Mouse (Mus musculus) cerebellum, adult 2 months (tissue): Measurements from ENCODE around the gene Ccr7. TPM values are rescaled to one million over a fixed set of nuclear protein-coding genes. Genes with fewer than 3 reads are reported as not detected.

Experiments used
- DNase-seq, 2 experiments: peaks; one replicate each; pipeline ENCODE4 v3.0.0; 2021
- H3K27ac ChIP-seq: fragments of 200-500 bp; 2 replicates; pipeline ENCODE4 v1.5.1; 2012; ENCODE audit warnings: low read length, control low read depth, inconsistent platforms; ENCODE audit not compliant: insufficient read depth
- H3K27me3 ChIP-seq: fragments of 200-500 bp; 2 replicates; pipeline ENCODE4 v1.6.1; 2012; ENCODE audit warnings: inconsistent platforms, mild to moderate bottlenecking, low read length, moderate library complexity; ENCODE audit not compliant: control insufficient read depth, insufficient read depth
- H3K4me1 ChIP-seq: fragments of 200-500 bp; 2 replicates; pipeline ENCODE4 v1.6.1; 2011; ENCODE audit warnings: low read length; ENCODE audit not compliant: control insufficient read depth, insufficient read depth
- H3K4me3 ChIP-seq: fragments of 200-500 bp; replicated peaks from 2 replicates; pipeline ENCODE3; 2011; ENCODE audit warnings: mild to moderate bottlenecking, low read depth, low read length, control low read depth; ENCODE audit not compliant: insufficient read depth
- CTCF ChIP-seq: fragments of 200-500 bp; IDR thresholded peaks from 2 replicates; pipeline ENCODE4 v1.5.1; 2011; ENCODE audit warnings: low read depth, mild to moderate bottlenecking, control low read depth, low read length, moderate library complexity, borderline replicate concordance; ENCODE audit not compliant: insufficient read depth
- POLR2A ChIP-seq: fragments of 200-500 bp; IDR thresholded peaks from 2 replicates; pipeline ENCODE4 v1.6.1; 2011; ENCODE audit warnings: low read length, control low read depth, borderline replicate concordance; ENCODE audit not compliant: insufficient read depth
- WGBS: fragments of 180-500 bp; shearing (Covaris S2); methylation state at CpG from one replicate; pipeline ENCODE4 v1.1.7; 2018; 5-methylcytosine and 5-hydroxymethylcytosine counted together
- polyA plus RNA-seq: library from polyadenylated mRNA; depleted of rRNA; stranded (reverse); fragments of >200 nt; gene quantifications from 2 replicates; pipeline ENCODE4 v1.2.3, GENCODE M21; 2012

Gene Ccr7
- polyA plus RNA-seq, 1 experiment = 0.11 TPM

GRCm38 (mm10) chr11:99165031-99165752 lies 10.3 kb upstream of the Ccr7 start:
- DNase-seq = no peak
- Histone ChIP-seq H3K27ac (no peak overlapping the region), H3K4me1 (no peaks in the 10 kb centered on the region), H3K4me3 (no peak overlapping the region), H3K27me3 (no peaks in the 10 kb centered on the region)
- TF ChIP-seq POLR2A (no peak), CTCF (no peak)
- 78% methylated on average over 11 of the region's 11 CpGs for WGBS

GRCm38 (mm10) chr11:99162972-99163686 lies 8.3 kb upstream of the Ccr7 start:
- 62% methylated on average over 10 of the region's 10 CpGs for WGBS
- no peak overlapping the region for H3K27ac ChIP-seq
- no peak for TF ChIP-seq CTCF
- TF ChIP-seq POLR2A = no peak
- H3K27me3 ChIP-seq = no peaks in the 10 kb centered on the region
- no peak overlapping the region for H3K4me3 ChIP-seq
- no peaks in the 10 kb centered on the region for H3K4me1 ChIP-seq
- DNase-seq = no peak

- H3K4me1 ChIP-seq = no peaks in the 10 kb centered on the region
- no peak for DNase-seq
- H3K27me3 ChIP-seq = no peaks in the 10 kb centered on the region
- H3K27ac ChIP-seq = no peak overlapping the region
- no peak overlapping the region for H3K4me3 ChIP-seq
- 53% methylated on average over 5 of the region's 5 CpGs for WGBS
- TF ChIP-seq POLR2A (no peak), CTCF (no peak)
Observed at GRCm38 (mm10) chr11:99161648-99162047, 6.8 kb upstream of the Ccr7 start.

- no peak overlapping the region for H3K4me3 ChIP-seq
- DNase-seq = no peak
- 77% methylated on average over 6 of the region's 6 CpGs for WGBS
- H3K4me1 ChIP-seq = no peaks in the 10 kb centered on the region
- no peaks in the 10 kb centered on the region for H3K27me3 ChIP-seq
- no peak overlapping the region for H3K27ac ChIP-seq
- TF ChIP-seq POLR2A = no peak
- no peak for TF ChIP-seq CTCF
Observed at GRCm38 (mm10) chr11:99160228-99160627, 5.4 kb upstream of the Ccr7 start.

GRCm38 (mm10) chr11:99155817-99156216 lies 940 bp upstream of the Ccr7 start:
- H3K4me3 ChIP-seq = no peak overlapping the region
- no peaks in the 10 kb centered on the region; the same call in 1 of the 2 replicates for H3K27me3 ChIP-seq
- no peak for DNase-seq
- H3K4me1 ChIP-seq = no peaks in the 10 kb centered on the region
- H3K27ac ChIP-seq = no peak overlapping the region
- 84% methylated on average over 9 of the region's 9 CpGs for WGBS
- TF ChIP-seq CTCF (no peak), POLR2A (no peak)

GRCm38 (mm10) chr11:99153767-99154753 lies 817 bp downstream of the Ccr7 start:
- Histone ChIP-seq H3K4me1 (no peaks in the 10 kb centered on the region), H3K27me3 (no peaks in the 10 kb centered on the region; the same call in 1 of the 2 replicates), H3K27ac (no peak overlapping the region), H3K4me3 (no peak overlapping the region)
- WGBS = 73% methylated on average over 7 of the region's 7 CpGs
- no peak for DNase-seq
- TF ChIP-seq POLR2A (no peak), CTCF (no peak)
